Mouse (Mus musculus) midbrain, embryonic 11.5 days (tissue): ENCODE measurements around the gene Sox5. TPM values are rescaled to one million over a fixed set of nuclear protein-coding genes. Genes with fewer than 3 reads are reported as not detected.

Experiments
- ATAC-seq: fragments of 200-750 bp; cut with Nextera tagmentation; 2 replicates; pipeline ENCODE4 v1.8.0; 2017; ENCODE audit warnings: moderate TSS enrichment, moderate library complexity; ENCODE audit not compliant: low FRiP score
- DNase-seq: peaks from one replicate; pipeline ENCODE4 v3.0.0; 2015; ENCODE audit warnings: low spot score; ENCODE audit errors: missing footprints
- H3K27ac ChIP-seq: fragments of 300-500 bp; sonication (generic); 2 replicates; pipeline ENCODE4 v1.5.1; 2014; ENCODE audit warnings: low read depth, low read length
- H3K27me3 ChIP-seq: fragments of 300-500 bp; sonication (generic); 2 replicates; pipeline ENCODE4 v1.6.1; 2014; ENCODE audit warnings: mild to moderate bottlenecking, low read length, moderate library complexity, mixed read lengths; ENCODE audit not compliant: control insufficient read depth, insufficient read depth
- H3K36me3 ChIP-seq: fragments of 300-500 bp; sonication (generic); 2 replicates; pipeline ENCODE4 v1.6.1; 2014; ENCODE audit warnings: mild to moderate bottlenecking, low read length, moderate library complexity, mixed read lengths; ENCODE audit not compliant: control insufficient read depth, insufficient read depth
- H3K4me1 ChIP-seq: fragments of 300-500 bp; sonication (generic); 2 replicates; pipeline ENCODE4 v1.6.1; 2014; ENCODE audit warnings: low read length; ENCODE audit not compliant: control insufficient read depth, insufficient read depth
- H3K4me2 ChIP-seq: fragments of 300-500 bp; sonication (generic); 2 replicates; pipeline ENCODE4 v1.6.1; 2014; ENCODE audit warnings: mild to moderate bottlenecking, moderate library complexity
- H3K4me3 ChIP-seq: fragments of 300-500 bp; sonication (generic); 2 replicates; pipeline ENCODE4 v1.5.1; 2014; ENCODE audit warnings: low read depth, low read length
- H3K9ac ChIP-seq: fragments of 300-500 bp; sonication (generic); 2 replicates; pipeline ENCODE4 v1.6.1; 2014; ENCODE audit warnings: low read length
- H3K9me3 ChIP-seq: fragments of 300-500 bp; sonication (generic); 2 replicates; pipeline ENCODE4 v1.6.1; 2016; ENCODE audit warnings: low read length; ENCODE audit not compliant: control insufficient read depth
- WGBS: fragments of 180-500 bp; shearing (Covaris S2); extraction: QIAGEN DNeasy Blood & Tissue Kit; methylation state at CpG from one replicate; pipeline ENCODE4 v1.1.7; 2014; 5-methylcytosine and 5-hydroxymethylcytosine counted together
- polyA plus RNA-seq: library from polyadenylated mRNA; unstranded; fragments of >200 nt; fragmentation: Nextera tagmentation; extraction: Ambion mirVana; gene quantifications from 2 replicates; pipeline ENCODE4 v1.2.1, GENCODE M21; 2014

Sox5 gene
- 23.0 and 28.9 TPM in 2 replicates for polyA plus RNA-seq

DNA sequence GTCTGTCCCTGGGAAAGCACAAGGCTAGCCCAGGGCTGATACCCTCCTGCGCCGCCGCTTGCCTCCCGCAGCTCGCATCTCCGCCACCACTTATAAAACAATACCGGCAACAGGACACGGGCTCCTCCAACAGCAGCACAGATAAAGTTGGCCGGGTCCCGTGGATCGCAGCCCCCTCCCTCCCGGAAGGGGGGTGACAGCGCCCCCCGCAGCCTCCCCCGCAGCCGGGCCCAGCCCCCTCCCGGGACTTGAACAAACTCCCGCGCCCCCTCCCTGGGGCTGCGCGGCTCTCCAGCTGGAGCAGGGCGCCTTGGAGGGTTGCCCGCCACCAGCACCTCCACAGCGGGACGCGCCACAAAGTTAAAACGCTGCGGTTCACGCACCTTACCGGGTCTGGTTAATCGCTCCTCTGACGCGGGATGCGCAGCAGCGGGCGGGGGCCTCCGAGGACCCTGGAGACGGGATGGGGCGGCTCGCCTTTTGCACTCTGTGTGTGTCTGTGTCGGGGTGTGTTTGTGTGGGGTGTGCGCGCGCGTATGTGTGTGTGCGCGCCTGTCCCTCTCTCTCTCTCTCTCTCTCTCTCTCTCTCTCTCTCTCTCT is at the start of gene Sox5:
Gene Sox5, minus strand, starts transcription at position 547 of the 600 bp plus-strand sequence.
- Histone ChIP-seq H3K4me2 (peak within 1 kb of the TSS; percentile 46), H3K9me3 (no peaks in the 10 kb centered on the region), H3K27ac (peak within 1 kb of the TSS; percentile 60; the same call in 1 of the 2 replicates), H3K36me3 (no peaks in the 10 kb centered on the region), H3K4me1 (no peaks in the 10 kb centered on the region), H3K9ac (peak within 1 kb of the TSS; percentile 83), H3K4me3 (peak within 1 kb of the TSS; percentile 70), H3K27me3 (peaks cover 7% of the 10 kb centered on the region; the same call in 1 of the 2 replicates)
- DNase-seq: peak; percentile 97
- under 1% methylated on average over 46 of the region's 47 CpGs for WGBS
- ATAC-seq: peak; percentile 79

DNA sequence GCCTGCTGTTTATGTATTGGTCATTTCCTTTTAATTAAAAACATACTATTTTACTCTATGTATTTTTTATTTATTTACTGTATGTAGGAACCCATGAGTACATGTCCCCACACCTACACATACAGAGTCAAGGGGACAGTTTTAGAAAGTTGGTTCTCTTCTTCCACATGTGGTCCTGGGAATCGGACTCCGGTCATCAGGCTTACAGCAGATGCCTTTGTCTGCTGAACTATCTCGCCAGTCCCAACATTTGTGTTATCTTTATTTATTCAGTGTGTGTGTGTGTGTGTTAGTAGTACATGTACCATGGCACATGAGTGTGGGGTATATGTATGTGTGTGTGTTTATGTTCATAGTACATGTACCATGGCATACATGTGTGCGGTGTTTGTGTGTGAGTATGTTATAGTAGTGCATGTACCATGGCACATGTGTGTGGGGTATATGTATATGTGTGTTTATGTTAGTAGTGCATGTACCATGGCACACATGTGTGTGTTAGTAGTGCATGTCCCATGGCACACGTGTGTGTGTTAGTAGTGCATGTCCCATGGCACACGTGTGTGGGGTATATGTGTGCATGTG is 43.3 kb upstream of the Sox5 start:
- Histone ChIP-seq H3K4me3 (no peak overlapping the region), H3K27ac (no peak overlapping the region), H3K9ac (no peak overlapping the region), H3K4me2 (no peak overlapping the region), H3K36me3 (no peaks in the 10 kb centered on the region), H3K9me3 (no peaks in the 10 kb centered on the region), H3K4me1 (no peaks in the 10 kb centered on the region), H3K27me3 (no peaks in the 10 kb centered on the region)
- WGBS: 95% methylated on average over 6 of the region's 6 CpGs
- DNase-seq: no peak
- no peak for ATAC-seq

DNA sequence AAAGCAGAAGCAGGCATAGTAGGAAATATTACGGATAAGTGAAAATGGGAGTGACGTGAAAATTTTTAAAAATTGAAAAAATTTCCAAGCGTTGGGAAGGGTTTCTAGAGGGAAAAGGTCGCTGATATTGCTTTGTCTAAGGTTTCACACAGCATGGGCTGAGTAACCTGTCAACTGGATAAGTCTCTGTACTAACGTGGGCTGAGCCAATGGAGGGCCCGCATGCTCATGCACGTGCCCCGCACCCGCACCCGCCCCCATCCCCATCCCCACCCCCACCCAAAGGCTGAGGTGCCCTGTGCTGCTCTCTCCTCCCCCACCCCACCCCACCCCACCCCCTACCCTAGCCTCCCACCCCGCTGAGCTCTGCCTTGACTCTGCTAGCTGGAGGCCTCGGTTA is 42.4 kb upstream of the Sox5 start:
- no peak overlapping the region for H3K27ac ChIP-seq
- DNase-seq: no peak
- 70% methylated on average over 12 of the region's 12 CpGs for WGBS
- no peaks in the 10 kb centered on the region for H3K27me3 ChIP-seq
- H3K9ac ChIP-seq: no peak overlapping the region
- no peak for ATAC-seq
- H3K36me3 ChIP-seq: no peaks in the 10 kb centered on the region
- no peak overlapping the region for H3K4me2 ChIP-seq
- H3K4me1 ChIP-seq: no peaks in the 10 kb centered on the region
- H3K4me3 ChIP-seq: no peak overlapping the region
- H3K9me3 ChIP-seq: no peaks in the 10 kb centered on the region

DNA sequence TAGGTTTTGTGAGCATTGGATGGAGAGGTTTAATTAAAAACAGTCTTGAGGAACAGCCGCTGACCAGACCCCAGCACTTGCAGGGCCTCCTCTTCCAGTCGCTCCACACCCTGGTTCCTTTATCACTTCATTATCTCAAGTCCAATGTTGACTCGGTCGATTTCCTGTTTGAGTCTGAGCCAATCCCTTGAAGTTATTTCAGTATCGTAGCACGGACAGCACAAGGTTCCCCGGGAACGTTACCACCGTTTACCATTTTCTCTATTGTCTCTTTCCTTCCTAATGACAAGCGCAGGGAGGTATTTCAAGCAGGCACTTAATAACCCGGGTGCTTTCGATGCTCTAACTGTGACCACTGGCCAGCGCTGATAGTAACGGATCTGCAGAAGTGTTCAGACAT is 40.8 kb upstream of the Sox5 start:
- H3K36me3 ChIP-seq: no peaks in the 10 kb centered on the region
- ATAC-seq: no peak
- H3K27me3 ChIP-seq: no peaks in the 10 kb centered on the region
- H3K27ac ChIP-seq: no peak overlapping the region
- H3K9me3 ChIP-seq: no peaks in the 10 kb centered on the region
- WGBS: 82% methylated on average over 14 of the region's 14 CpGs
- H3K4me2 ChIP-seq: no peak overlapping the region
- H3K4me3 ChIP-seq: no peak overlapping the region
- no peak for DNase-seq
- H3K4me1 ChIP-seq: no peaks in the 10 kb centered on the region
- no peak overlapping the region for H3K9ac ChIP-seq

DNA sequence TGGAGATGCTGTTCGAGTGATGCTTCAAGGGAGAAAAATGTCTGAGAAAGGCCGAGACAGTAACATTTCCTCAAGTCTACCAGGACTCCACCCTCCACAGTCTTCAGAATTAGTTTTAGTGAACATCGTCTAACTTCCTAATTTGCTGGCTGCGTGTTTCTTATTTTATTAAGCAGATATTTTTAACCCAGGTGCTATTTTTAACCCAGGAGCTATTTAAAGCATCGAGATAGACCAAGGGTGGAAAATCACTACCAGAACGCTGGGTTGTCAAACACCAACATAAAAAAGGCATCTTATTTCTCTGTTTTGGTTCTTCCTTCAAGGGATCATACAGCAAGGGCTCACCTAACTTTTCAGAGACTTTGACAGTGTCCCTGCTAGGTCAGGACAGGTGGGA is 39.2 kb upstream of the Sox5 start:
- Histone ChIP-seq H3K36me3 (no peaks in the 10 kb centered on the region), H3K27me3 (no peaks in the 10 kb centered on the region), H3K9me3 (no peaks in the 10 kb centered on the region), H3K9ac (no peak overlapping the region), H3K4me3 (no peak overlapping the region), H3K4me2 (no peak overlapping the region), H3K27ac (no peak overlapping the region), H3K4me1 (peaks cover 4% of the 10 kb centered on the region; the same call in 1 of the 2 replicates)
- 92% methylated on average over 6 of the region's 6 CpGs for WGBS
- DNase-seq (no peak), ATAC-seq (no peak)

DNA sequence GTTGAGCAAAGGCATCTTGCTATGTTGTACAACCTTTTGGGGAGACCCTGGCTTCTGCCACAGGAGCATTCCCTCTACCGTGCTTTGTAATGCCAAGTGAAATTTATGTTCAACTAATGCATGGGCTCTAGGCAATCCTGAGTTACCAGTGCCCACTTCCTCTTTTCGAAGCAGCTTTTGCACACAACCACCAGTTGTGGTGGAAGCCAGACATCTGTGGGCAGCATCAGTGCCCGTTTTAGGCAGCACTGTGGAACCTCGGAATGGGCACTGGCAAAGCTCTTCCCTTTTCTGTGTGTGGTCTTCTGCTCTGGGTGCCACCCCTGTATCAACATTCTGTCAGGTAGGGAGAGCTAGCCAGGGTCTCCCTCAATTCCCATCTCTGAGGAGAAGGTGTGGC is 36.2 kb upstream of the Sox5 start:
- DNase-seq (no peak), ATAC-seq (no peak)
- Histone ChIP-seq H3K27ac (no peak overlapping the region), H3K9ac (no peak overlapping the region), H3K36me3 (no peaks in the 10 kb centered on the region), H3K4me1 (peaks cover 4% of the 10 kb centered on the region; the same call in 1 of the 2 replicates), H3K9me3 (no peaks in the 10 kb centered on the region), H3K4me2 (no peak overlapping the region), H3K27me3 (no peaks in the 10 kb centered on the region), H3K4me3 (no peak overlapping the region)
- WGBS: 90% methylated on average over 4 of the region's 4 CpGs

DNA sequence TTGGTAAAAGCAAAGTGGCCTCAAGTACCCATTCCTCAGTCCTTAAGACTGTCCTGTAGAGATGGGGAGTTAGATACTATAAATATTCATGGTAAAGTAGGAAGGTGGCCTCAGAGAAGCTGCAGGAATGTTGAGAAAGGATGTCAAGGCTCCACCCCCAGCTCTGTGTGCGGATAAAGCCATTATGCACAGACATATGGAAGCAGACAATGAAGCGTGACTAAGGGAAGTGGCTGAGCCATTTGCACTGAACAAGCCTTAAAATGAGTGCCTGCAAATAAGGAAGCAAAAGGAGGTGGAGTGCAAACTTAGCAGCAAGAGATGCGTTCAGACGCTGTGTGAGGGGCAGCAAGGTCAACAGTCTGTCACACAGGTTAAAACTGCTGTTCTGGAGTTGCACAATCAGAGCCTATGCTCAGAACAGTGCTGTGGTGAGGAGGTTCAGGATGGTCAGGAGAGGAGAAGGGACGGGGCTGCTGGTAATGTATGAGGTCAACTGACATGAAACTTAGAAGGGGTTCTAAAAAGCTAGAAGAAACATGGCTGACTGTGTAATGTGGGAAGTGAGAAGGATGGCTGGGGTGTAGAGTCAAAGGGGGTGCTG is 35.7 kb upstream of the Sox5 start:
- ATAC-seq (no peak), DNase-seq (no peak)
- Histone ChIP-seq H3K9ac (no peak overlapping the region), H3K4me2 (no peak overlapping the region), H3K36me3 (no peaks in the 10 kb centered on the region), H3K4me3 (no peak overlapping the region), H3K4me1 (peaks cover 4% of the 10 kb centered on the region; the same call in 1 of the 2 replicates), H3K27me3 (no peaks in the 10 kb centered on the region), H3K9me3 (no peaks in the 10 kb centered on the region), H3K27ac (no peak overlapping the region)
- WGBS: 63% methylated on average over 5 of the region's 5 CpGs

DNA sequence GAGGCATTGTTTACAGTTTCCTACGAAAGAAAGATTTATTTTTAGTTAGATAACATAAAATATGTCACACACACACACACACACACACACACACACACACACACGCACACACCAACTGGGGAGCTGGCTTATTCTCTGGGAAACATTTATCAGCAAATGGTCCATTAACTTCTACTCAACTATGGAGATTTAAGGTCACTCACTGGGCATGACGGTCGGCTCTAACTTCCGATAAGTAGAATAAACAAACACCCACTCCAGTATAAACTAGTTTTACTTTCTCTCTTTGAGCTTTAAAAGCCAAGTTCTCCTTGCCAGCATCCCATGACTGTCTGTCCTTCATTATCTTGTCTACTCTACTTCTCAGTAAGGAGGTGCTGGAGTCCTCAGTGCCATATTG is 33.8 kb upstream of the Sox5 start:
- no peak overlapping the region for H3K9ac ChIP-seq
- ATAC-seq (no peak), DNase-seq (peak; percentile 76)
- H3K4me3 ChIP-seq: no peak overlapping the region
- no peak overlapping the region for H3K4me2 ChIP-seq
- H3K36me3 ChIP-seq: no peaks in the 10 kb centered on the region
- no peaks in the 10 kb centered on the region for H3K27me3 ChIP-seq
- H3K27ac ChIP-seq: no peak overlapping the region
- no peaks in the 10 kb centered on the region for H3K9me3 ChIP-seq
- peaks cover 4% of the 10 kb centered on the region; the same call in 1 of the 2 replicates for H3K4me1 ChIP-seq
- 85% methylated on average over 5 of the region's 5 CpGs for WGBS

DNA sequence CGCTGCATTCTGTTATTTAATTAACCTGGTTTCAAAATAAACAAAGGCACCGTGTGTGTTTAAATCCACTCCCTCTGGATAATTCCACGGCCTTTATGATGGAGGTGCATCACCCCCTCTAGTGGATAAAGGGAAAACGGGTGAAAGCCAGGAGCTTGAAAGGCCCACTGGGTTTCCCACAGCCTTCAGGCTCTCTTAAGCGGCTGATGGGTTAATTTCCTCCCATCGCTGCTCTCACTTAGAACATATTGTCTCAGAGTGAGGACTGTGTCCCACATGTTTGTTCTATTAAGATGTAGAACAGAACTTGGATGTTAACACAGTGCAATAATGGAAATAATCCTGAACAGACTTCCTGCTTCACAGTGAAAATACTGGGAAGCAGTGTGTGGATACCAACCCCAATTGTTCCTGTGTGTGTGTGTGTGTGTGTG is 33.2 kb upstream of the Sox5 start:
- H3K36me3 ChIP-seq: no peaks in the 10 kb centered on the region
- no peak overlapping the region for H3K4me3 ChIP-seq
- no peak overlapping the region for H3K27ac ChIP-seq
- H3K9me3 ChIP-seq: no peaks in the 10 kb centered on the region
- H3K9ac ChIP-seq: peak overlapping the region; percentile 16; the same call in 1 of the 2 replicates
- H3K4me1 ChIP-seq: peaks cover 4% of the 10 kb centered on the region; the same call in 1 of the 2 replicates
- H3K4me2 ChIP-seq: no peak overlapping the region
- WGBS: 11% methylated on average over 6 of the region's 6 CpGs
- DNase-seq (peak; percentile 92), ATAC-seq (peak; percentile 46; the same call in 1 of the 2 replicates)
- H3K27me3 ChIP-seq: no peaks in the 10 kb centered on the region
